Mouse (Mus musculus): ENCODE measurements around the gene Gtf3c5. TPM values are rescaled to one million over a fixed set of nuclear protein-coding genes. Genes with fewer than 3 reads are reported as not detected.

The Gtf3c5 gene
- 29.0 TPM in 2 replicates for polyA plus RNA-seq (2011; ENCODE audit: insufficient read depth, insufficient read length, low read depth, missing spikeins)

DNA sequence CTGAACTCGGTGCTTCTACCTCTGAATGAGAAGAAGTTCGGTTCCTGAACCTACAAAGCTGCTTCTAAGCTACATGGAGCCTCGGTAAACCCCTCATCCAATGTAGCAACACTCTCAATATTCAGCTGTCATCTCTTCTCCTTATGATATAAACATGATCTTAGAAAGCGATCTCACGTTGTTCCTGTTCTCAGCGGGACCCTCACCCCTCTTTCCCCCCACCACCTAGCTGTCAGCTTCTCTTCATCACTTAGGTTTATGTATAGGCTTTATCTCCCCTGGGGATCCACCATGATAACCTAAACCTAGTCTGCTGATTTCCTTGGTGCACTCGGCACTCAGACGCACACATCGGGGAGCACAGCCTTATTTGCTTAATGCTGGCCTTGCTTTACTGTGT lies at the start of gene Gtf3c5:
Gene Gtf3c5 (minus strand): TSS at position 101 of the 400 bp plus-strand sequence.
- H3K4me3 ChIP-seq (ENCODE audit: low read depth, low read length), result peak within 1 kb of the TSS; percentile 70
- H3K4me1 ChIP-seq (ENCODE audit: control insufficient read depth, insufficient read depth, low read length), result no peaks in the 10 kb centered on the region
- TF ChIP-seq EP300 (IDR thresholded peaks at IDR 0.05; ENCODE audit: insufficient read depth, low read depth, low read length) (no peak), CTCF (IDR thresholded peaks at IDR 0.05; ENCODE audit: low read depth, low read length) (no peak), POLR2A (IDR thresholded peaks at IDR 0.05; ENCODE audit: insufficient read depth, low read length) (no peak)
- H3K9me3 ChIP-seq (replicated peaks; ENCODE audit: control insufficient read depth, insufficient read depth, low read length, poor library complexity, severe bottlenecking), result no peaks in the 10 kb centered on the region
- H3K36me3 ChIP-seq (ENCODE audit: control insufficient read depth, insufficient read depth, low read length, poor library complexity, severe bottlenecking), result 0 out of 2 replicates have a peak, but pooled peaks cover 3% of the 10 kb centered on the region
- H3K27ac ChIP-seq (ENCODE audit: insufficient read depth, low read length), result peak within 1 kb of the TSS; percentile 39; the same call in 1 of the 2 replicates
- no peaks in the 10 kb centered on the region for H3K27me3 ChIP-seq (ENCODE audit: control insufficient read depth, insufficient read depth, low read length, poor library complexity, severe bottlenecking)
- H3K9ac ChIP-seq (ENCODE audit: low read depth, poor library complexity, severe bottlenecking), result peak within 1 kb of the TSS; percentile 40

DNA sequence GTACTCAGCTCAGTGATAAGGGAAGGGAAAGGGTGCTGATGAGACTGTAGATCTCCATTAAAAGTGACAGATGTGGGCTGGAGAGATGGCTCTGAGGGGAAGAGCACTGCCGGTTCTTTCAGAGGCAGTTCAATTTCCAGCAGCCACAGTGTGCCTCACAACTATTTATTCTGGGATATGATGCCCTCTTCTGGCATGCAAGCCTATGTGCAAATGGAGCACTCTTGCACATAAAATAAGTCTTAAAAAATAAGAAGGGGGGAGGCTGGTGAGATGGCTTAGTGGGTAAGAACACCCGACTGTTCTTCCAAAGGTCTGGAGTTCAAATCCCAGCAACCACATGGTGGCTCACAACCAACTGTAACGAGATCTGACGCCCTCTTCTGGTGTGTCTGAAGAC lies 49.6 kb upstream of the Gtf3c5 start:
- TF ChIP-seq CTCF (IDR thresholded peaks at IDR 0.05; ENCODE audit: low read depth, low read length) (no peak), EP300 (IDR thresholded peaks at IDR 0.05; ENCODE audit: insufficient read depth, low read depth, low read length) (no peak), POLR2A (IDR thresholded peaks at IDR 0.05; ENCODE audit: insufficient read depth, low read length) (no peak)
- H3K9ac ChIP-seq (ENCODE audit: low read depth, poor library complexity, severe bottlenecking), result no peak overlapping the region
- no peak overlapping the region for H3K4me3 ChIP-seq (ENCODE audit: low read depth, low read length)
- no peak overlapping the region for H3K27ac ChIP-seq (ENCODE audit: insufficient read depth, low read length)
- no peaks in the 10 kb centered on the region for H3K36me3 ChIP-seq (ENCODE audit: control insufficient read depth, insufficient read depth, low read length, poor library complexity, severe bottlenecking)
- no peaks in the 10 kb centered on the region for H3K4me1 ChIP-seq (ENCODE audit: control insufficient read depth, insufficient read depth, low read length)
- H3K9me3 ChIP-seq (replicated peaks; ENCODE audit: control insufficient read depth, insufficient read depth, low read length, poor library complexity, severe bottlenecking), result no peaks in the 10 kb centered on the region
- H3K27me3 ChIP-seq (ENCODE audit: control insufficient read depth, insufficient read depth, low read length, poor library complexity, severe bottlenecking), result no peaks in the 10 kb centered on the region

DNA sequence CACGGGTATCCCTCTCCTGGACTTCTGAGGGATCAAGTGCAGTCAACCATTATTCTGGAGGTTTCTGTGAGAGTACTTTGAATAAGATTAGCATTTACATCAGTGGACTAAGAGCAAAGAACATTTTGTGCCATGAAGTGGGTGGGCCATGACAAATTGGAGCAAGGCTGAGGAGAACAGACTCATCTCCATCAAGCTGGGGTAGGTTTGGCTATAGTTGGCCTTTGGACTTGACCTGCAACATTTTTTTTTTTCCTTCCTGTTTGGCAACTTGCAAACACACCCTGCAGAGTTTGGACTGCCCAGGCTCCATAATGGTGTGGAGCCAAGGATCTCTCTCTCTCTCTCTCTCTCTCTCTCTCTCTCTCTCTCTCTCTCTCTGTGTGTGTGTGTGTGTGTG lies 49.1 kb upstream of the Gtf3c5 start:
- H3K9ac ChIP-seq (ENCODE audit: low read depth, poor library complexity, severe bottlenecking), result no peak overlapping the region
- H3K4me3 ChIP-seq (ENCODE audit: low read depth, low read length), result no peak overlapping the region
- no peak overlapping the region for H3K27ac ChIP-seq (ENCODE audit: insufficient read depth, low read length)
- H3K4me1 ChIP-seq (ENCODE audit: control insufficient read depth, insufficient read depth, low read length), result no peaks in the 10 kb centered on the region
- TF ChIP-seq EP300 (IDR thresholded peaks at IDR 0.05; ENCODE audit: insufficient read depth, low read depth, low read length) (no peak), CTCF (IDR thresholded peaks at IDR 0.05; ENCODE audit: low read depth, low read length) (no peak), POLR2A (IDR thresholded peaks at IDR 0.05; ENCODE audit: insufficient read depth, low read length) (no peak)
- H3K9me3 ChIP-seq (replicated peaks; ENCODE audit: control insufficient read depth, insufficient read depth, low read length, poor library complexity, severe bottlenecking), result no peaks in the 10 kb centered on the region
- H3K27me3 ChIP-seq (ENCODE audit: control insufficient read depth, insufficient read depth, low read length, poor library complexity, severe bottlenecking), result no peaks in the 10 kb centered on the region
- H3K36me3 ChIP-seq (ENCODE audit: control insufficient read depth, insufficient read depth, low read length, poor library complexity, severe bottlenecking), result no peaks in the 10 kb centered on the region

DNA sequence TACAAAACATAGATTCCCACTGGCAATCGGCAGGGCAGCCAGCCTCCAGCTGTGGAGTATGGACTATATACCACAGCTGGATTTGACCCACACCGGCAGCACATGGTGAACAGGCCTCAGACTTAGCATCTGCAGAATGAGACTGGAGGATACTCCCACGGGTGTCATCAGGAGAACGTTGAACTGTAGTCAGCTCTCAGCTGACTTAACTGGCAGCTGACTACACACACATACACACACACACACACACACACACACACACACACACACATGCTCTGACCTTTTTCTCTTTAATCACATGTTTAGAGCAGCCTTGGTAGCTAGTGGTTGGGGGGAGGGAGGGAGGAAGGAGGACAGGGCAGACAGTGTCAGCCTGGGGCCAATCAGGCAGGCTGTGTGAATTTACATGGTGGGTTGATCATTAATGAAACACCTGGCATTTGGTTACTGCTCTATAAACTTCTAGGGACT lies 46.4 kb upstream of the Gtf3c5 start:
- no peak overlapping the region for H3K27ac ChIP-seq (ENCODE audit: insufficient read depth, low read length)
- no peak overlapping the region for H3K4me3 ChIP-seq (ENCODE audit: low read depth, low read length)
- H3K4me1 ChIP-seq (ENCODE audit: control insufficient read depth, insufficient read depth, low read length), result no peaks in the 10 kb centered on the region
- H3K9ac ChIP-seq (ENCODE audit: low read depth, poor library complexity, severe bottlenecking), result no peak overlapping the region
- no peaks in the 10 kb centered on the region for H3K9me3 ChIP-seq (replicated peaks; ENCODE audit: control insufficient read depth, insufficient read depth, low read length, poor library complexity, severe bottlenecking)
- TF ChIP-seq CTCF (IDR thresholded peaks at IDR 0.05; ENCODE audit: low read depth, low read length) (no peak), POLR2A (IDR thresholded peaks at IDR 0.05; ENCODE audit: insufficient read depth, low read length) (no peak), EP300 (IDR thresholded peaks at IDR 0.05; ENCODE audit: insufficient read depth, low read depth, low read length) (no peak)
- no peaks in the 10 kb centered on the region for H3K27me3 ChIP-seq (ENCODE audit: control insufficient read depth, insufficient read depth, low read length, poor library complexity, severe bottlenecking)
- no peaks in the 10 kb centered on the region for H3K36me3 ChIP-seq (ENCODE audit: control insufficient read depth, insufficient read depth, low read length, poor library complexity, severe bottlenecking)

DNA sequence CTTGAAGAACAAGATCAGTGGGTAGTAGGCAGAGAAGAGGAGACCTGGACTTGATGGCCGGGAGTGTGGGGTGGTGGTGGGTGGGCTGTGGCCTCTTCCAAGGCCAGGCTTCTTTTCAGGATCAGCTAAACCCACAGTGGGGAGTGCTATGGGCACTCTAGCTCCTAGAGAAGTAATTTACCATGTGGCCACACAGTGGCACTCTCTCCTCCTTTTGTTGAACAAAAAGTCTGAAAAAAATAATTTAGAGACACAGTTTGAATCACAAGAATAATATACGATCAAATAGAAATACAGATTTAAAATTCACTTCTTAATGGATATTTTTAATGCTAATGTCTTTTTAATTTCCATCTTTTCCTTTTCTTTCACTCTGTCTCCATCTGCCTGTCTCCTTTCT lies 44.5 kb upstream of the Gtf3c5 start:
- no peak for TF ChIP-seq CTCF (IDR thresholded peaks at IDR 0.05; ENCODE audit: low read depth, low read length)
- TF ChIP-seq EP300 (IDR thresholded peaks at IDR 0.05; ENCODE audit: insufficient read depth, low read depth, low read length), result no peak
- no peak for TF ChIP-seq POLR2A (IDR thresholded peaks at IDR 0.05; ENCODE audit: insufficient read depth, low read length)
- no peak overlapping the region for H3K9ac ChIP-seq (ENCODE audit: low read depth, poor library complexity, severe bottlenecking)
- H3K4me1 ChIP-seq (ENCODE audit: control insufficient read depth, insufficient read depth, low read length), result no peaks in the 10 kb centered on the region
- H3K27ac ChIP-seq (ENCODE audit: insufficient read depth, low read length), result no peak overlapping the region
- H3K9me3 ChIP-seq (replicated peaks; ENCODE audit: control insufficient read depth, insufficient read depth, low read length, poor library complexity, severe bottlenecking), result no peaks in the 10 kb centered on the region
- H3K27me3 ChIP-seq (ENCODE audit: control insufficient read depth, insufficient read depth, low read length, poor library complexity, severe bottlenecking), result no peaks in the 10 kb centered on the region
- no peaks in the 10 kb centered on the region for H3K36me3 ChIP-seq (ENCODE audit: control insufficient read depth, insufficient read depth, low read length, poor library complexity, severe bottlenecking)
- no peak overlapping the region for H3K4me3 ChIP-seq (ENCODE audit: low read depth, low read length)

DNA sequence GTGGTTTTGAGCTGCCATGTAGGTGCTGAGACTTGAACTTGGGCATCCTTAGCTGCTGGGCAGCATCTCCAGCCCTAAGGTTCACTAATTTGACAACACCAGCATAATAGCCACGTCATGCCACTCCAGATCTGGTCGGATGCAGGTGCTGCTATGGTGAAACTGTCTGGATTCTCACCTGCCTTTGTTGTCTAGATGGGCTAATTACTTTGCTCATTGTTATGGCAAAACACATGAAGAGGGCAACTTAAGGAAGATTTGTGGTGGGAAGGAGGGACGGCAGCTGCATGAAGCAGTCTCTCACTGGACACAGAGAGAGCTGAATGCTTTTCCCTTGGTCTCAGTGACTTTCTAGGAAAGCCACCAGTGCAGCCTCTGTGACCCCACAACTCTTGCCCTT lies 42.5 kb upstream of the Gtf3c5 start:
- H3K4me1 ChIP-seq (ENCODE audit: control insufficient read depth, insufficient read depth, low read length), result no peaks in the 10 kb centered on the region
- no peaks in the 10 kb centered on the region for H3K9me3 ChIP-seq (replicated peaks; ENCODE audit: control insufficient read depth, insufficient read depth, low read length, poor library complexity, severe bottlenecking)
- no peak overlapping the region for H3K4me3 ChIP-seq (ENCODE audit: low read depth, low read length)
- no peak overlapping the region for H3K9ac ChIP-seq (ENCODE audit: low read depth, poor library complexity, severe bottlenecking)
- no peaks in the 10 kb centered on the region for H3K27me3 ChIP-seq (ENCODE audit: control insufficient read depth, insufficient read depth, low read length, poor library complexity, severe bottlenecking)
- TF ChIP-seq EP300 (IDR thresholded peaks at IDR 0.05; ENCODE audit: insufficient read depth, low read depth, low read length) (no peak), POLR2A (IDR thresholded peaks at IDR 0.05; ENCODE audit: insufficient read depth, low read length) (no peak), CTCF (IDR thresholded peaks at IDR 0.05; ENCODE audit: low read depth, low read length) (no peak)
- H3K36me3 ChIP-seq (ENCODE audit: control insufficient read depth, insufficient read depth, low read length, poor library complexity, severe bottlenecking), result no peaks in the 10 kb centered on the region
- no peak overlapping the region for H3K27ac ChIP-seq (ENCODE audit: insufficient read depth, low read length)

All from ES-Bruce4 (cell line).